Mouse (Mus musculus) granulocyte monocyte progenitor cell, adult 5-6 weeks (primary cell): Measurements from ENCODE around the gene Gm21797. TPM values are rescaled to one million over a fixed set of nuclear protein-coding genes. Genes with fewer than 3 reads are reported as not detected.
"Not testable (repeated sequence)": the region's sequence is repeated elsewhere in the genome, so short reads cannot be mapped to it uniquely, and the experiment has no call there.

Source experiments
- ATAC-seq: replicated peaks from 2 replicates; pipeline ENCODE4 v1.8.0; 2016; ENCODE audit warnings: mild to moderate bottlenecking, moderate TSS enrichment, inconsistent platforms; ENCODE audit not compliant: poor library complexity, severe bottlenecking
- total RNA-seq, 2 experiments: library from RNA; stranded (forward) in 1 of 2; stranded (reverse) in 1 of 2; fragments of 200-712, 200-1000 nt in 1 of 2; fragments of >200 nt in 1 of 2; fragmentation: Nextera tagmentation in 1 of 2; gene quantifications; 2 replicates each; pipeline ENCODE4 v1.2.3; 2014 to 2017

Gene Gm21797
- not detected in 2 replicates for total RNA-seq (2014; fragmentation: Nextera tagmentation)
- not detected in 2 replicates for total RNA-seq (2017)

- not testable (repeated sequence) for ATAC-seq
Observed at GRCm38 (mm10) chrY:40775665-40776064, at the start of gene Gm21797. Gene Gm21797 (minus strand): TSS chrY:40775765.

GRCm38 (mm10) chrY:40804614-40805013 is 29.0 kb upstream of the Gm21797 start, which contains the start of gene Gm20795:
Gene Gm20795 (plus strand): TSS chrY:40804914.
- not testable (repeated sequence) for ATAC-seq

Other genes with a start within 250 kb of the Gm21797 start
- gene Gm21852, start 123.8 kb downstream of the Gm21797 start, total RNA-seq (2014; fragmentation: Nextera tagmentation): not detected in 2 replicates
- gene Gm21852, start 123.8 kb downstream of the Gm21797 start, total RNA-seq (2017): not detected in 2 replicates
- gene Gm20795, start 29.1 kb upstream of the Gm21797 start, total RNA-seq (2014; fragmentation: Nextera tagmentation): not detected in 2 replicates
- not detected in 2 replicates for gene Gm20795, start 29.1 kb upstream of the Gm21797 start, total RNA-seq (2017)